Mouse (Mus musculus): ENCODE measurements at regions not wholly inside any gene's neighbourhood (a gene's known extent, or its start where the extent isn't known, plus 50 kb on each side); places are given as distances from the start of the nearest gene placed in this dataset.

DNA sequence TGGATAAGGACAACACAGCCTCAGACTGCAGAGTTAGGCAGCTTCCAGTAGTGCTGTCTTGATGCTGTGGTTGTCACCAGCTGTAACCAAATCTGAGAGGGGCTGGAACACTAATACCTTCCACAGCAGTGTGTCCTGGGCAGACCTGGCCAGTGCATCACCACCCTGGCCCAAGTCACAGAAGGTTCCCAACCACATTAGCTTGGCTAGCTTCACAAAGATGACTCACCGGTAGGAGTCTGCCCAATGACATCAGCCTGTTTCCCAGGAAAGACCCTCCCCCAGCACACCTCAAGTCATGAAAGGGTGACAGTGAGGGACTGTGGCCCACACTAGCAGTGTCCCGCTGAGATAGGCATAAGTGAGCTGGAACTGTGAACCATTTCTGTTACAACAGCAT, 75.5 kb upstream of the Gsc start:
- Histone ChIP-seq H3K9me3 (ENCODE audit: low read length) (no peaks in the 10 kb centered on the region), H3K27ac (ENCODE audit: low read depth) (no peak overlapping the region), H3K36me3 (replicated peaks; ENCODE audit: insufficient read depth, low read length) (no peaks in the 10 kb centered on the region), H3K27me3 (ENCODE audit: insufficient read depth, low read length) (no peaks in the 10 kb centered on the region), H3K4me3 (ENCODE audit: low read depth, low read length) (no peak overlapping the region), H3K9ac (replicated peaks) (no peak overlapping the region), H3K4me1 (ENCODE audit: insufficient read depth) (no peaks in the 10 kb centered on the region), H3K4me2 (ENCODE audit: low read depth, low read length) (no peak overlapping the region)
- no peak for DNase-seq
- ATAC-seq, result no peak
- 78% methylated on average over 2 of the region's 2 CpGs for WGBS (ENCODE audit: insufficient replicate concordance)
- no peak for TF ChIP-seq EP300 (IDR thresholded peaks at IDR 0.05; ENCODE audit: low read depth)
- TF ChIP-seq CTCF (IDR thresholded peaks at IDR 0.05; ENCODE audit: low read depth), result no peak

DNA sequence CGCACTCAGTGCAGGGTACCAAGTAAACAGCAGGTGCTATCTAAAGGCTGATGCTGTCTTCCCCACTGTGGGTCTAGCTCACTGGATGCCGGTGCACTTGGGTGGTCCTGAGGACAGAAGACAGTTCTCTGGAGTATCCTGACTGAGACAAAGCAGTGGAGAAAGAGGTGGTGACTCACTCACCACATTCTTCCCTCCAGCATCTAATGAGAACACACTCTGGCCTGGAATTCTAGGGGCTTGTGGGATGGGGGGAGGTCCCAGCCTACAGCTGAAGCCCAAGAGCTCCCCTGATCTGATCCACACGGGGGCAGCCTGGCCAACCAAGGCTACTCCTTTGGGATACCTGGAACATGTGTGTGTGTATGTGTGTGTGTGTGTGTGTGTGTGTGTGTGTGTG, 74.4 kb upstream of the Gsc start:
- TF ChIP-seq EP300 (IDR thresholded peaks at IDR 0.05; ENCODE audit: low read depth) (no peak), CTCF (IDR thresholded peaks at IDR 0.05; ENCODE audit: low read depth) (no peak)
- Histone ChIP-seq H3K36me3 (replicated peaks; ENCODE audit: insufficient read depth, low read length) (no peaks in the 10 kb centered on the region), H3K27ac (ENCODE audit: low read depth) (no peak overlapping the region), H3K27me3 (ENCODE audit: insufficient read depth, low read length) (no peaks in the 10 kb centered on the region), H3K9me3 (ENCODE audit: low read length) (no peaks in the 10 kb centered on the region), H3K4me3 (ENCODE audit: low read depth, low read length) (no peak overlapping the region), H3K4me2 (ENCODE audit: low read depth, low read length) (no peak overlapping the region), H3K9ac (replicated peaks) (no peak overlapping the region), H3K4me1 (ENCODE audit: insufficient read depth) (no peaks in the 10 kb centered on the region)
- 73% methylated on average over 3 of the region's 3 CpGs for WGBS (ENCODE audit: insufficient replicate concordance)
- ATAC-seq (no peak), DNase-seq (no peak)

DNA sequence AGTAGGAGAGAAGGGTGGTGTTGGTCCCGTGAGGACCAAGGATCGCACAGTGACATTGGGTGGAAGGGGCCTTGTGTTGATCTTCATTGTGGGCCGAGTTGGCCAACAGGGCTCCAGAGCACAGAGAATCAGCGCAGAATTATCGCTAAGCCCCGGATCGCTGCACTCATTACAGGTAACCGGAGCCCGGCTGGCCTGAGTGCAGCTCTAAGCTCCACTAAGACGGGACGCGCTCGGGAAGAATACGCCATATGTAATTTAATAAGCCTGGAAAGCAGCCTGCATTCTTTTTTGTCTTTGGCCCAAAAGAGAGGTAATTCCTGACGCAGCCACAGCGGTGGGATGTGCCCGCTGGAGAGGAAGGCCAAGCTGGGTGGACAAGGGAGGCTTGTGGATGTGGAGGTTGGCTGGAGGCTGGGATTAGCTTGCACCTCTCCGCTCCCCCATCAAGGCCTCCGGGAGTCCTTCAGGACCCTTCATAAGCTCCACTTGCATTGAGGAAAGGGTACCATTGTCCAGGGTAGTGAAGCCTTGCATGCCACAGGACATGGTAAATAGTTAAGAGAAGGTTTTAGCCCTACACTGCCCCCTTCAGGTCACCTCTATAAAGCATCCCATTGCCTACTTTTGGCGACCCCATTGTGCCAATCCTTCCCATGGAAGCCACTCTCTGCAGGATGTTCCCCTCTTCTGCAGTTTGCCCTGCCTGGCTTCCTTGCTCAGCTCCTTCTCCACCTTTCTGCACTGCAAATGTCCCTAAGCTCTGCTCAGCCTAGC, 73.1 kb upstream of the Gsc start:
- no peak overlapping the region for H3K27ac ChIP-seq (ENCODE audit: low read depth)
- ATAC-seq, result no peak
- H3K4me2 ChIP-seq (ENCODE audit: low read depth, low read length), result no peak overlapping the region
- 79% methylated on average over 20 of the region's 20 CpGs for WGBS (ENCODE audit: insufficient replicate concordance)
- no peaks in the 10 kb centered on the region for H3K4me1 ChIP-seq (ENCODE audit: insufficient read depth)
- TF ChIP-seq CTCF (IDR thresholded peaks at IDR 0.05; ENCODE audit: low read depth), result peak; percentile 12; the same call in 1 of the 2 replicates
- no peak for TF ChIP-seq EP300 (IDR thresholded peaks at IDR 0.05; ENCODE audit: low read depth)
- no peaks in the 10 kb centered on the region for H3K36me3 ChIP-seq (replicated peaks; ENCODE audit: insufficient read depth, low read length)
- no peaks in the 10 kb centered on the region for H3K27me3 ChIP-seq (ENCODE audit: insufficient read depth, low read length)
- no peak overlapping the region for H3K9ac ChIP-seq (replicated peaks)
- no peaks in the 10 kb centered on the region for H3K9me3 ChIP-seq (ENCODE audit: low read length)
- no peak overlapping the region for H3K4me3 ChIP-seq (ENCODE audit: low read depth, low read length)
- no peak for DNase-seq

DNA sequence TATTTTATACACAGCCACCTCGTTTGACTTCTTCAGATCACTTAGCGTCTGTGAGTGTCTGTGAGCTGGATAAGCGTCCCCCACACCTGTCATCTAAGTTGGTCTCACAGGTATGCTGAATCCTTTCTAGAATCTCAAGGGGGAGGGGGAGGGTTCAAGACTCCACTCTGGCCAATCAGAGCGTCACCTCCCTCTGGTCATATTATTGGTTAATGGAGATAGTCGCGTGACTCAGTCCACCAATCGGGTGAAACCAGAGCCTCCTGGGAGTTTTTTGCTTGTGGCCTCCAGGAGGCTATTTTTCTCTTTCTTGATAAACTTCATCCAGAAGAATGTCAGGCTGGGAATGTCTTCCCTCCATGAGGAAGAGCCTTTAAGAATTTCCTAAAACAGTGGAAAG, 66.8 kb upstream of the Gsc start:
- Histone ChIP-seq H3K9ac (replicated peaks) (no peak overlapping the region), H3K9me3 (ENCODE audit: low read length) (no peaks in the 10 kb centered on the region), H3K27ac (ENCODE audit: low read depth) (no peak overlapping the region), H3K4me1 (ENCODE audit: insufficient read depth) (no peaks in the 10 kb centered on the region), H3K36me3 (replicated peaks; ENCODE audit: insufficient read depth, low read length) (no peaks in the 10 kb centered on the region), H3K27me3 (ENCODE audit: insufficient read depth, low read length) (no peaks in the 10 kb centered on the region), H3K4me3 (ENCODE audit: low read depth, low read length) (no peak overlapping the region), H3K4me2 (ENCODE audit: low read depth, low read length) (no peak overlapping the region)
- no peak for TF ChIP-seq CTCF (IDR thresholded peaks at IDR 0.05; ENCODE audit: low read depth)
- no peak for TF ChIP-seq EP300 (IDR thresholded peaks at IDR 0.05; ENCODE audit: low read depth)
- DNase-seq, result no peak
- no peak for ATAC-seq
- 84% methylated on average over 7 of the region's 7 CpGs for WGBS (ENCODE audit: insufficient replicate concordance)

DNA sequence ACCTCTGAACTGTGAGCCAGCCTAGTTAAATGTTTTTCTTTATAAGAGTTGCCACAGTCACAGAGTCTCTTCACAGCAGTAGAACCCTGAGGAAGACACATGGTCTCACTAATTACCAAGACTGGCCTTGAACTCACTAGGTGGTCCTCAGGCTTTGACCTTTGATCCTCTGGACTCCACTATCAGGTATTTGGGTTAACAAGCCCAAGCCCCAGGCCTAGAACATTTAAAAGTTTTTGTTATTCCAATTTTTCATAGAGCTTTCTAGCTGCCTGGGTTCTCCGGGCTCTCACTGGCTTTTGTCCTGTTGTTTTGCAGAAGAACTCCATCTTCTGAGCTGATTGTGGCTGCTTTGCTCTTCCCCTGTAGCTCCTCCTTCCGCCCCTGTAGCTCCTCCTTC, 65.3 kb upstream of the Gsc start:
- no peaks in the 10 kb centered on the region for H3K27me3 ChIP-seq (ENCODE audit: insufficient read depth, low read length)
- H3K4me2 ChIP-seq (ENCODE audit: low read depth, low read length), result no peak overlapping the region
- no peak for TF ChIP-seq EP300 (IDR thresholded peaks at IDR 0.05; ENCODE audit: low read depth)
- no peak for TF ChIP-seq CTCF (IDR thresholded peaks at IDR 0.05; ENCODE audit: low read depth)
- H3K9me3 ChIP-seq (ENCODE audit: low read length), result no peaks in the 10 kb centered on the region
- no peak overlapping the region for H3K27ac ChIP-seq (ENCODE audit: low read depth)
- no peak overlapping the region for H3K9ac ChIP-seq (replicated peaks)
- 79% methylated on average over 2 of the region's 2 CpGs for WGBS (ENCODE audit: insufficient replicate concordance)
- no peaks in the 10 kb centered on the region for H3K36me3 ChIP-seq (replicated peaks; ENCODE audit: insufficient read depth, low read length)
- no peak for ATAC-seq
- H3K4me3 ChIP-seq (ENCODE audit: low read depth, low read length), result no peak overlapping the region
- no peaks in the 10 kb centered on the region for H3K4me1 ChIP-seq (ENCODE audit: insufficient read depth)
- no peak for DNase-seq

DNA sequence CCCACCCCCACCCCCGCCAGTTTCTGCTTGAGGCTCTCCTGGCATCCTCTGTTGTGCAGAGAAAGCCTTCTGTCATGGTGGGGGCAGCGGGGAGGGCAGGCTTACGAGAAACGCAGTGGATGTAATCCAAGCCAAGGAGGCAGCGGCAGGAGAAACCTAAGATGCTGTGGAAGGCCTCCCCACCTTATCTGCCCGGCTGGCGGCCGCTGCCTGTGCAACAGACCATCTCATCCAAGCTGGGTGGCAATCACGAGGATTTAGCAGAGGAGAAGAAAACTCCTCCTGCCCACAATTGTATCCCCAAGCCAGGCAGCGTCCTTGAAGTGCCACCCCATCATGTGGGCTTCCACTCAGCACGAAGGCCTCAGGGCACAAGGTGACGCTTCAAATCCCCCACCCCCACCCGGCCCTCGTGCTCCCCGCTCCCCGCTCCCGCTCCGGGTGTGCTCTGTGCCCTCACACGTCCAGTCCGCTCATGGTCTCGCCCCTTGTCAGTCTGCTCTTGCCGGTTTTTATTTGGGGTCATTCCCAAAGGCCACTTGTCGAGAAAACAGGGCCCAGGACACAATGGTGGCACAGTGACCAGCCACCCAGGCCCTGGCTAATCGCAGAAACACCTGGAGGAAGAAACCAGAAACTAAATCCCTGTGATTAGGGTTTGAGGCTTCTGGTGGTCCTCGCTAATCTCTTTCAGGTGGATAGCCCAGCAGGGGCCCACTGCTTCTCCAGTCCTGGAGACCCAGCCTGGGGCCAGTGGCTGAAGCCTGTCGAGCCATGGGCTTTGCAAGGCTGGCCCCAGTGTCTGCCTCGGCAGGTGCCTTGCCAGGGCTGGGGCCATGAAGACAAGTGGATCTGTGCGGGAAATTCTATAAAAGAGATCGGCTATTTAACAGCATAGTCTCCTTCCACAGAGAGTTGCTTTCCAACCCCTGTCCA, 58.6 kb upstream of the Gsc start:
- ATAC-seq, result no peak
- Histone ChIP-seq H3K4me2 (ENCODE audit: low read depth, low read length) (no peak overlapping the region), H3K36me3 (replicated peaks; ENCODE audit: insufficient read depth, low read length) (no peaks in the 10 kb centered on the region), H3K27me3 (ENCODE audit: insufficient read depth, low read length) (no peaks in the 10 kb centered on the region), H3K9me3 (ENCODE audit: low read length) (no peaks in the 10 kb centered on the region), H3K27ac (ENCODE audit: low read depth) (no peak overlapping the region), H3K4me3 (ENCODE audit: low read depth, low read length) (no peak overlapping the region), H3K9ac (replicated peaks) (no peak overlapping the region), H3K4me1 (ENCODE audit: insufficient read depth) (no peaks in the 10 kb centered on the region)
- TF ChIP-seq EP300 (IDR thresholded peaks at IDR 0.05; ENCODE audit: low read depth), result no peak
- no peak for TF ChIP-seq CTCF (IDR thresholded peaks at IDR 0.05; ENCODE audit: low read depth)
- DNase-seq, result no peak
- 38% methylated on average over 25 of the region's 29 CpGs for WGBS (ENCODE audit: insufficient replicate concordance)

Data from liver, postnatal 0 days (tissue).